19 mouse cellular contexts compared by ENCODE assay signal in the genomic region with DNA sequence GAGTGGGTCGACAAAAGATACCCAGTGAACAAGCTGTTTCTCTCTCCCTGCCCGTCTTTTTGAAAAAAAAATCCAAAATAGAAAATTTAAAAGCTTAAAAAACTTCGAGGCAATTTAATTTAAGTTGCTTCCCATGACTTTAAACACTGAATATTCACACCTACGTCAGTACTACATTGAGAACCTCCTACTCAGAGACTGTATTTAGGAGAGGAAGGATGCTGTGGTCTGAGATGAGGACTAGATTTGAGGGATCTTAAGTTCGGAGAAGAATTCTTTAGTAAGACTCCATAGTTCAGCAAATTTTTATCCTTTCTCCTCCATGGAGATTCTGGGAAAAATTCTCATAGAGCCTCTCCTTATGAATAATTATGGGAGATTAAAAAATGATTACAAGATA.
"Had no signal": no experiment of that assay in that cellular context is flagged by ENCODE, and none has a peak within 500 bp of the region (broad histone marks: within the 10 kb centered on the region; RNA-seq: fewer than 3 reads in every experiment).

No protein-coding gene starts in this region.

- H3K4me1 ChIP-seq: intestine, embryonic 15.5 days; kidney, embryonic 15.5 days; liver, embryonic 13.5 days; neural tube, embryonic 12.5 days; neural tube, embryonic 15.5 days had no signal

- H3K27me3 ChIP-seq: liver, embryonic 13.5 days; neural tube, embryonic 12.5 days had no signal

- ATAC-seq: intestine, embryonic 15.5 days had no signal

- H3K4me2 ChIP-seq: intestine, embryonic 15.5 days; kidney, embryonic 15.5 days; liver, embryonic 13.5 days; midbrain, embryonic 11.5 days; neural tube, embryonic 12.5 days; neural tube, embryonic 15.5 days had no signal

- H3K27ac ChIP-seq: intestine, embryonic 15.5 days; kidney, embryonic 15.5 days; liver, embryonic 13.5 days; neural tube, embryonic 12.5 days; neural tube, embryonic 15.5 days; stomach, postnatal 0 days had no signal

- H3K9me3 ChIP-seq: intestine, embryonic 15.5 days; kidney, embryonic 15.5 days; liver, embryonic 13.5 days; neural tube, embryonic 12.5 days; neural tube, embryonic 15.5 days had no signal

- H3K4me3 ChIP-seq: intestine, embryonic 15.5 days; kidney, embryonic 15.5 days; liver, embryonic 13.5 days; neural tube, embryonic 12.5 days; neural tube, embryonic 15.5 days had no signal

- H3K36me3 ChIP-seq: intestine, embryonic 15.5 days; kidney, embryonic 15.5 days; liver, embryonic 13.5 days; neural tube, embryonic 12.5 days; neural tube, embryonic 15.5 days had no signal

- H3K9ac ChIP-seq: intestine, embryonic 15.5 days; kidney, embryonic 15.5 days; liver, embryonic 13.5 days; neural tube, embryonic 12.5 days; neural tube, embryonic 15.5 days had no signal

- DNase-seq: kidney, adult 11 months; kidney, adult 8-10 months; kidney, postnatal 10 days; kidney, postnatal 36 days; liver, embryonic 13.5 days; lung, adult 2 months; lung, postnatal 14 days; lung, postnatal 4 days; midbrain, embryonic 14.5 days; retina, postnatal 1 day; right cerebral cortex, postnatal 4 days; thymus, adult 18-20 months; thymus, postnatal 36 days had no signal
